Mouse (Mus musculus): Measurements from ENCODE around the gene Raph1.

GRCm38 (mm10) chr1:60490510-60490909 lies 76.4 kb downstream of the Raph1 start:
- TF ChIP-seq CTCF (IDR thresholded peaks at IDR 0.05; ENCODE audit: extremely low read depth, insufficient read depth, insufficient read length, insufficient replicate concordance) (no peak), POLR2A (IDR thresholded peaks at IDR 0.05; ENCODE audit: low read depth, low read length) (no peak)
